Mouse (Mus musculus) thymus, postnatal 10 days (tissue): ENCODE results near the gene Cdh12.
"Not testable (repeated sequence)": the region's sequence is repeated elsewhere in the genome, so short reads cannot be mapped to it uniquely, and the experiment has no call there.

Experiments
- DNase-seq, 2 experiments: peaks; one replicate each; pipeline ENCODE4 v3.0.0; 2021; ENCODE audit warnings: low spot score in 2 of 2

Gene Cdh12

DNA sequence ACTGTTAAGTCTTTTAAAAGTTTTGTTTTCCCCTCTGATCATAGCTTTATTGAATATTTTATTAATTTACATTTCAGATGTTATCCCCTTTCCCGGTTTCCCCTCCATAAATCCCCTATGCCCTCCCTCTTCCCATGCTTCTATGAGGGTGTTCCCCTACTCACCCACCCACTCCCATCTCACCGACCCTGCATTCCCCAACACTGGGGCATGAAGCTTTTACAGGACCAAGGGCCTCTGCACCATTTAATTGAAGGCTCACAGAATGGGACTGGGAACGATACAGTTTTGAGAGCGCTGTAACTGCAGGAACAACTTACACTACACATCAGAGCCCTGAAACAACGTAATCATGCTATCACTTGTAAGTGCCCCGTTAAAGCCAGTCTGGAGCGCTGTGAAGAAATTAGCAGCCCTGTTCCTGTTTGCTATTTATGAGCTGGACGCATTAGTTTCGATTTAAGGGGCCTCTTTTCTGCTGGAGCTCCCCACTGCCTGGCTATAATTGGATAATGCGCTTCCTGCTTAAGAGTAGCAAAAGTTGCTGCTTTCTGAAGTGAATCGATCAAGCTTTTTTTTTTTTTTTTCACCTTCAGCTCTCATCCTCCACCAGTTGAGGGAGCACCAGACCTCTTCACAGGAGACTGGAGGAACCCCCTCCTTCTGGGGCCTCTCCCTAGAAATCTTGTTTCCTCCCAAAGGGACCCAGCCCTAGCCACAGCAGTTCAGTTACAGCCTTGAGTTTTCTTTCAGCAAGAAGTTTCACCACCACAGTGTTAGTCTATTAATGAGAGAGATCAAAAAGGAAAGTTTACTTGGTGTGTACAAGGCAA, 660.2 kb downstream of the Cdh12 start:
- no peak for DNase-seq

DNA sequence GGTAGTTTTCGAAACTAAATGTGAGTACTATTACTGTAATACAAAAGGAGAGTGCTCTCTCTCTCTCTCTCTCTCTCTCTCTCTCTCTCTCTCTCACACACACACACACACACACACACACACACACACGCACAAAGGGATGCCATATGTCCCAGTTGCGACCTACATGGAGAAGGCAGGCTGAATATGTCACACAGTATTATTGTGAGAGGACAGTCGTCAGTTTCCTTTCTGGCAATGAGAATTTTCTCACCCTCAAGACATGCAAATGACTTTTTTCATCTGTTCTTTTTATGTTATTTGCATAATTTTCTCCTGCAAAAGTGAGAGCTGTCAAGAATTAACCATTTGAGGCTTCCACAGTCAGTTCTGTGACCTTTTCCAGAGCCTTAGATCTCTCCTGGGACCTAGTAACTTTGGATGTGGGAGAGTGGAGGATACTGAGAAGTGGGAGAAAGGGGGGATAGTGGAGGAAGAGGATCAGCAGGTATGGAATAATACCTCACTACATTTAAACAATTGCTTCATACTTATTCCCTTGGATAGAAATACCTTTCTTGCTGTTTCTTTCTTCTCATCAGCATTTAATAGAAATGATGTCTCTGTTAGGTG, 660.9 kb downstream of the Cdh12 start:
- no peak for DNase-seq

DNA sequence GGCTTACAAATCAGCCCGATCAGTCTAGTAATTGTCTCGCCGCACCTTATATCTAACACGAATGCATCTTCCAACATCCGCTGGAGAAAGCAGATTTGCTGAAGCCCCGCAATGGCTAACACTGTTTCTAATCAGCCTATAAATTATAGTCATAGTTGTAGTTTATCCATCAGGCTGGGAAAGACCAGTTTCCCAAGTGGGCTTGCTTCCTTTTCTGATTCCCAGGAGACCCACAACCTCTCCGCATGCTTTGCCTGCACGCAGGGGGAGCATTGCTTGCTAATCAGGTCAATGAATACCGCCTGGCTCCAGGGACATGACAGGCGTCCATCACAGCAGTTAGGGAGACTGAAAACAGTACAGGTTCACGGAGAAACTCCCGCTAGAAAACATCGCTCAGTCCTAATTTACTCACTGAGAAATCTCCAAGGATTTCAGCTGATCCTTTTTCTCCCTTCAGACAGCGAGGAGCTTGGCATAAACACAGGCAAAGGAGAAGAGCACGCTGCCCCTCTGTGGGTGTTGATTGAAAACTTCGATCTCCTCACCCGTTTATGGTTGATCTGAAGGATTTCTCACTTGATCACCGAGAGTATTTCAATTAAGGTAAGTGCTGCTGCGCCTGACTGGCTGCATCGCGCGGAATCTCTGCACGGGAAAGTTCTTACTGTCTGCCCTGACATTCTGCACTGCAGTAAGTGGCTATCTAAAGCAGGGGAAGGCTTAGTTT, 662.0 kb downstream of the Cdh12 start:
- no peak for DNase-seq

DNA sequence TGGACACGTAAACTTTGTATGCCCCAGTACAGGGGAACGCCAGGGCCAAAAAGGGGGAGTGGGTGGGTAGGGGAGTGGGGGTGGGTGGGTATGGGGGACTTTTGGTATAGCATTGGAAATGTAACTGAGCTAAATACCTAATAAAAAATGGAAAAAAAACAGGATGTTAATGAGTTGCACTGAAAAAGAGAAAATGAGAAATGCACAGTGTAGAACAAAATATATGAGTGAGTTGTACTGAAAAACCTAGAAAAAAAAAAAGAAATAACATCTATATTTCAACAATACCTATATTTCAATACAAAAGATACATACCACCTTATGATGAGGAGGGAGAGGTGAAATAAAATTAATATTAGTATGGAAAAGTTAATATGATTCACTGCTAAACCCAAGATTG, 665.7 kb downstream of the Cdh12 start:
- DNase-seq, result not testable (repeated sequence)

DNA sequence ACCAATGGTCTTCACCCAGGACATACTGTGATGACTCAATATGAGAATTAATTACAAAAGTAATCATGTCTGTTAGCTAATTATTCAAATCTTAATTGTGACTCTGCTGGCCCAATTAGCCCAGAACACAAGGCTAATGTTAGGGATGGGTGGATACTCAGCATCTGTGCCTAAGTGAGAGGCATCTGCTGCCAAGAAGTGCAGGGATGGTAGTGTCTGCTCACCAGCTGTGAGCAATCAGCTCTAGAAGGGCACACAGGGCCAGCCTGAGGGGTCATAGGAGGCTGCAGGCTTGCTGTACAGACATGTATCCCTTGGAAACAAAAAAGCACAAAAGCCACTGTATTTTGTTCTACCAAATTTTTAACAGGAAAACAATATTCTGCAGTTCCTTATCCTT, 681.6 kb downstream of the Cdh12 start:
- no peak for DNase-seq

DNA sequence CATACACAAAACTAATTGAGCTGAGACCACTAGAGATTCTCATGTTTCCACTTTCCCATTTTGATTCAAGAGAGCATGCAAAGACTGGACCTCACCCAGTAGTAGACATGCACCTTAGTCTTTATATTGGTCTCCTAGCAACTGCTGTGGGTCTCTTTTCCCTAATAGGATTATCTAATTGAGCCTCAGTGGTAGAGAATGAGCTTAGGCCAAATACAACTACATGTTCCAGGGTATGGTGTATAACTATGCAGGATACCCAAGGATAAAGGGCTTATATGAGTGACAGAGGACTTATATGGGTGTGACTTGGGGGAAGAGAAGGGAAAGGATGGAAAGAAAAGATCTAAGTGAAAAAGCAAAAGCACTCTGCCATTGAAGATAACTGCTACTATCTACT, 683.9 kb downstream of the Cdh12 start:
- no peak for DNase-seq

DNA sequence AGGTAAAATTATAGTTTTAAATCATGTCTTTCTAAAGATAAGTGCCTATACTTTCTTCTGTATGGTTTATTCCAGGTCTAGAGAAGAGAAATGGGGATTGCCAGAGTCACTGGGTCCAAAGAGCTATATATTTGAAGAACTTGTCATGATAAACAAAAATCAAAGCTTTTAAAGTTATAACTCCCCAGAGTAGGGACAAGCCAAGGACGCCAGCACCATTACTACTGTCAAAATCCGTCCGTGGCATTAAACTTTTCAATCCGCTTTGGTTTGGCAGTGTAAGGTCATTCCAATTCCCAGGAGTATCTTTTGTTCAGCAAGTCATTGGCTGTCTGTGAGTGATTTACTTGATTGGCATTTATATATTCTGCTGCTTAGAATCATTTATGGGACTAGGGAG, 697.8 kb downstream of the Cdh12 start:
- DNase-seq, result no peak

DNA sequence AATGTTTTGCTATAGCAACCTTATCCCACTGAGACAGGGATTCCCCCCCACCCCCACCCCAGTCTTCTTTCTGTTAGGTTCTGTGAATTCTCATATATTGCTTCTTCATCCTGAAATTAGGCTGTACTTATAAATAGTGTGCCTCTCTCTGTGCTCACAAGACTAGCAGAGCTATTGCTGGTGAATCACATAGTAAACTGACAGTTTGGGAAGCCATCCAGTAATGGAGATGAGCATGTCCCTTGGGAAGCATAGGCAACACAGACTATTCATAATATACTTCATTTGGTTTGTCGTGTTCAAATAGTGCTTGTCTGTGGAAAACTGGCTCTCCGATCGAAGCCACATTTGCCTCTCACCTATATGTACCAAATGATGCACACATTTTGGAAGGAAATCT, 704.5 kb downstream of the Cdh12 start:
- no peak for DNase-seq

DNA sequence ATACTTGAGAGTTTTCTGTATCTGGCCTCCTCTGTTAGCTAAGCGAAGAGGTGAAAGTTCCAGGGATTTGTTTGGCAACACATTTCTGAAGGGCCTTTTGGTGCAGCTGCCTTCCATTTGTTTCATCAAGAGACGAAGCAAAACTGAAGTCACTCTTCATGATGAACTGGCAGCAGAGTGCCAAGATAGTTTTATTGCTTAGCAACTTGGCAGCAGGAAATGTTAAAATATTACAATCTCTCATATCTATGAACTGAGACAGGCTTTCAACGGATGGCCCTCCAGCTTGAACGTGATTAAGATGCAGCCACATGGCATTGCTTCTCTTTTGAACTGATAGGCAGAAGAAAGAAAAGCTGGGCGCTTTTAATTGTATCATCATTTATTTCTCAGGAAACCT, 730.7 kb downstream of the Cdh12 start:
- DNase-seq, result no peak

DNA sequence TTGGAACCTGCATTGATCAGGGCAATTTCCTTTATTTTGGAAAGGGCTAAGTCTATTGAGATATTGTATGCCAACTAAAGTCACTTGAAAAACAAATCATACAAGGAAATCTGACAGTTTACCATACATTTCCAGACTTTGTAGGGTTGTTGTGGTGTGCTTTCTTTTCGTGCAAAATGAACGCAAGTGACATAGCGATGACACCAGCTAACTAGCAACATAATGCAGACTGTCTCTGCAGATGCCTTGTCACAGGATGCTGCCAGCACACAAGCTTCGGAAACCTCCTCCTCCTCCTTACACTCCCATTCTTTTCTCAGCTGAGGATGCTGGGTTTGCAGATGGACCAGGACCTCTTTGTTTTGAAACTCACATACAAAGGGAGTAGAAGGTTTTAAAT, 731.1 kb downstream of the Cdh12 start:
- DNase-seq, result no peak

DNA sequence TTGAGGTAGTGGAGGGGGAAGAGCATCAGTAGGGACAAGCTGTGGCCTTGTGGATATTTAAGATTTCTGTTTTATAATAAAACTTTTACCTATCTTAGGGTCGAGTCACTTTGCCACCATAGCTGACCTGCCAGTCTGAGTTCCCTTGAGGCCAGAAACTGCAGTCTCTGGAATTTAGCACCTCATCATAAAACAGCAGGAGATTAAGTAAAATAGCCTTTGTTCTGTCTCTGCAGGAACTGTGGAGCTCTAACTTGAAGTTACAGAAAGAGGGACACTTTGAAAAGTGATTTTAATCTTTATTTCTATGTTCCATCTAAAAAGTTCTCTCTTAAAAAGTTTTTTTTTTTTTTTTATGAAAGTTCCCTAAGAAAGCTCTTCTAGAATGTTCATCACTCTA, 736.7 kb downstream of the Cdh12 start:
- no peak for DNase-seq

DNA sequence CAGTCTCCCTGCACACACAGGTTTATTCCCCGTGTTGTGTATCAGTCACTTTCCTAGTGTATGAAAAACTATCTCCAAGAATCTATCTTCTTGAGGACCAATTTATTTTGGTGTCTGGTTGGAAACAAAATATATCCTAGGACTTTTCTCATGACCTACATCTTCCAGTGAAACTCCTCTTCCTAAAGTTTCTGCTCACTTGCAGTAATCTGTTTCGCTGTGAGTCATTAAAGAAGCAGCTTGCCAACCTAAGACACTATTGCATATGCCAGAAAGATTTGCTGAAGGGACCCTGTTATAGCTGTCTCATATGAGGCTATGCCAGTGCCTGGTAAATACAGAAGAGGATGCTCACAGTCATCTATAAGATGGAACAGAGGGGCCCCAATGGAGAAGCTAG, 761.0 kb downstream of the Cdh12 start:
- DNase-seq, result not testable (repeated sequence)

DNA sequence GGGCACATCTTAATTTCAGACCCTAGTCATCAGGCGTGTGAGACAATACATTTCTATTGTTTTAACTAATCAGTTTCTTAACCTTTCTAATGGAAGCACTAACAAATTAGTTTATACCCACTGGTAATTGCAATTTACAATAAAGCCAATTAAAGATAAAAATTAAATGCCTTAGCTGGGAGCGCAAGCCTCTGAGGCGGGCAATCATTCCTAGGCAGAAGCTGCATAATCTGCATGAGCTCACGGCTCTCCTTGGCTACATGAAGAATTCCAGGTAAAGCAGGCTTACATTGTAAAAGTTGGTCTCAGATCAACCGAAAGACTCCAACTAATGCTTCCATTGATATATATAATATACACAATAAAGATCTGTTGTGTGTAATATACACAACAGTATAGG, 773.9 kb downstream of the Cdh12 start:
- no peak for DNase-seq

DNA sequence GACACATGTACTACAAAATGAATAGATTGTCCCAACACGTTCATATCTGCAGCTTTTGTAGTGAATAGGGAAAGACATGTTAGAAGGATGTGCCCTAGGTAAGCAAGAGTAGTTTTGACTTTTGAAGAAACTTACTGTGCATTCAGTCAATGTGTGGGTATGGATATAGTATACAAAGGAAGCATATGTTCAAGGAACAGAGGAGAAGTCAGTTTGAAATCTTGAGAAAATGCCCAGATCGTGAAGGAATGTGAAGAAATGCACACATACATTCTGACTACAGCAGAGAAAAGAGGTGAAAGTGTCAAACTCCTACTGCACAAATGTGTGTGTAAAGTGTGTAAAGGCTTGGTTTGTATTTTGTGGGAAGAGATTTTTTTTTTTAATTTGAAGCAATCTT, 812.3 kb downstream of the Cdh12 start:
- DNase-seq, result no peak

DNA sequence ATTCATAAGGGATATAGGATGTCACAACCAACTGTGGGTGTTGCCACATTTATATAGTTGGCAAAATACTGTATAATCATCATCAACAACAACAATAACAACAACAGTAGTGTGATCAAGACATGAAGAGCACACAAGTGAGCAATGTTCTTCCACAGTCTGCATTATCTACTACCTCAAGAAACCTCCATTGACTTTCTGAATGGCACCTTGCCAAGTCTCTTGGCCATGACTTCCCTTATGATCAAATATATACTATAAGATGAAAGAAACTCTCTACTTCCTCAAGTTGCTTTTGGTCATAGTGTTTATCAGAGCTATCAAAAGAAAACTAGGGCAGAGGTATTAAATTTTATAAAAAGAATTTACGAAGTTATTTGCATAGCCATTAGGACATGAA, 820.8 kb downstream of the Cdh12 start:
- DNase-seq, result no peak

DNA sequence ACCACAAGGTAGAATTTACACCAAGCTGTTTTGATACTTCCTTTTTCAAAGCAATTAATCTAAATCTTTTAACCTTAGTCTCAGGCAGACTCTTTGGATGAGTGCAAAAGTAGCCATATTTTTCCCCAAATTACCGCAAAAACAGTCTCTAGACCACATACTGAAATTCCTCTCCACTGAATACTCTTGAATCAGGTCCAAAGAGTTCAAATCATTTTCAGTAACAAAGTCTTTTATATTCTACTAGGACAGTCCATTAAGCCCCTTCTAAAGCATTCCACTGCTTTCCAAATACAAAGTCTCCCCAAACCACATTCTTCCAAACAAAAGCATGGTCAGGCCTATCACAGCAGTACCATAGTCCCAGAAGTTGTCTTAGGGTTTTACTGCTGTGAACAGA, 848.0 kb downstream of the Cdh12 start:
- DNase-seq, result no peak

DNA sequence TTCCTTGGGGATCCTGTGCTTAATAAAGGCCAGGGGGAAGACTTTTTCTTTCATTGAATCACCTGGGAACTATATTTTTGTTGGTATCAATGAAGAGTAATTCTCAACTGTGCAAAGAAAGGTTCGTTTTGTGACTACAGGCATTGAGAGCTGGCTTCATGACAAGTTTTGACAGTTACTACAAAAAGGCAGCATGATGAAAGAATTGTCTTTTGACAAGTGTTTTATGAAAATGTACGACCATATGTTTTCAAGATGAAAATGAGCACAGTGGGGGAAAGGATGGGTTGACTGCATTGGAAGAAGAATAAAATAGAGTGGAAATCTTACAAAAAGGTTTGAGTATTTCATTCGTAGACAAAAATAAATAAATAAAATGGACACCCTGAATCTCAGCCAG, 866.4 kb downstream of the Cdh12 start:
- DNase-seq, result no peak

DNA sequence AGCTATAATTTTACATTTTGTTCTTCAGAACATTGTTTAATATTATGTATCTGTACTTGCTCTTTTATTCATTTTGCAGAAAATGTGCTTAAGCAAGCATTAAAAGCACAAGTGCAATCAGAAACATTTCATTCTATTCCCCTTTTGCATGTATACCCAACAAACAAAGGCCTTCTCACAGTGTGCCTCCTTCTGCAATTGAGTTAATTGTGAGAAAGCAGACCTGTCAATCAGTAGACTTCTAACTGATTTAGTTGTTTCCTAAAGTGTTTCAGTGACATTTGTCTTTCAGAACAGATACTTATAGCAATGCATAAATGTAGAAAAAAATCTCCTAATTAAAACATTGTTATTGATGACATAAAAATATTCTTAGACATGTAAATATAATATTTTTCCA, 894.8 kb downstream of the Cdh12 start:
- no peak for DNase-seq

DNA sequence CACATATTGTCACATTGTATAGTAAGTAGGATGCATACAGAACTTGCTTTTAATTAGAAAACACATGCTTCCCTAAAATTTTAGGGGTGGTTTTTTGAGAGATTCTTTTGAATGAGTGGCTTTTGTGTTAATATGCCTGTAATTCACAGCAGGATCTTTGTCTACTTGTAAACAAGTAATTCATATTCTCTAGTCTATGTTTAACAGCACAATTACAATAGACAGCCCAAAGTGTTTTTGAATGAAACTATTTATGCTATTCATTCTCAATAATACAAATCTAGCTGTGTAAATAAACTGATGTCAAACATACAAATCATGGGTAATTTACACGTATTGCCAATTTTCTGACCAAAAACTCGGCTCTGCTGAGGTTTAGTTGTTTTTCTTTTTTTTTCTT, 895.3 kb downstream of the Cdh12 start:
- DNase-seq, result no peak

DNA sequence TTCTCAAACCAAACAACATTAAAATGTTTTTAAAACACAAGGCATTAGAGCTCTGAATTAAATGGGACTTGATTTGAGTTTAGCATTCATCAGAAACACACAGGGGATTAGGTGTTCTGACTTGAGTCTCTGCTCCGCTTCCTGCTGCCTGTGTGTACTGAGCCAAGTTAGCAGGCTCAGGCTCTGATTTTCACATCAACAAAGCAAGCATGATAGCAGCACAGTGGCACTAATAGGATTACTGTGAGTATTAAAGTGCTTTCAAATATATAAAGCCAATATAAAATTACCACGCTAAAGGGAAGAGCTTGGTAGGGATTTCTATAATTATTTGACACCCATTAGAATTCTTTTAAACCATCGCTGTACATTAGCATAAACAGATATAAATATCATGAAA, 895.7 kb downstream of the Cdh12 start:
- DNase-seq, result no peak

DNA sequence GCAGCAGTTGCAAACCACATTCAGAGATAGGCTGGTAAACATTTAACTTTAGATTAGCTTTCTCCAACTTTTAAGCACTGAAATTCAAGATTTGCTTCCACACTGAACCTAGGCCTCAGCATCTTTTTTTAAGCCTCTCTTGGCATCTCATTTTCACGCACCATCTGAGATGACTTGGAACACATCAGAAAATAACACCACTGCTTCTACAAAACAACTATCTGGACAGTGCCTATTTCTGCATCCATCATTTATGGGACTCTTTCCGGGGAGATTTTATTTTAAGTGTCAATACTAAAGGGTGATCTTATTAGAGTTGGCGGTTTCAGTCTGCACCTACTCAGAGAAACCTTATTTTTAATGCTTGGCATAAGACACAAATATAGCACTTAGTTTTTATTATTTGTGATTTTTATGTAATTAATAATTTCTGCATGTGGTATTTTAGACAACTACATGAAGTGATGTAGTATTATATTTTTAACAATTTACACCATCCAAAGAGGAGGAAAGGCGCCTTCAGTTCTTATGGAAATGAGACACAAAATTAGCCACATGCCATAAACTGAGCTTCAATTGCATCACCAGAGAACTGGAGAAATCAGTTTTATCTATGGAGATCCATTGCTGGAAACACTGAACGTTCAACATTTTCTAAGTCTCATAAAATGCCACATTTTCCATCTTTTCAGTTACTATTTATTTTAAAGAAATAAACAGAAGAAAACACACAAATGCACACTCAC, 906.5 kb downstream of the Cdh12 start:
- no peak for DNase-seq

DNA sequence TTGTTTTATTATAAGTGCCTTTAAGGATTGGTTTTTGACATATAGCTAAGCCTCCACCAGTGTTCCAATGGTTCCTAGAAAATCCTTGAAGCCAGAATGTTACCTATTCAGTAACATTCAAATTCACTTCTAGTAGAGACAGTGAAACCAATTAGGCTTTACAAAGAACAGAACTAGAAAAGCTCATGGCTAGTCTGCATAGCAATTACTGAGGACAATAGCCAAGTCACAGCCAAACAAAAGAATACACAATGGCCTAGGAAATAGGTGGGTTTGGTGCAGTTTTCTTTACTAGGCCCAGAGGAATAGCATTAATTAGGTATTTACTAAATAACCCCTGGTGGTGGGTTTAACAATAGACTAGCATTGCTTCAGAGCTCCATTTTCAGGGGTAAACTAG, 917.3 kb downstream of the Cdh12 start:
- DNase-seq, result no peak
